Mouse (Mus musculus) T-cell, adult 2 months (primary cell): ENCODE results near the gene Ercc8.

Source experiments
- DNase-seq: peaks from one replicate; pipeline ENCODE4 v3.0.0; 2022; ENCODE audit warnings: low spot score

Gene Ercc8

DNA sequence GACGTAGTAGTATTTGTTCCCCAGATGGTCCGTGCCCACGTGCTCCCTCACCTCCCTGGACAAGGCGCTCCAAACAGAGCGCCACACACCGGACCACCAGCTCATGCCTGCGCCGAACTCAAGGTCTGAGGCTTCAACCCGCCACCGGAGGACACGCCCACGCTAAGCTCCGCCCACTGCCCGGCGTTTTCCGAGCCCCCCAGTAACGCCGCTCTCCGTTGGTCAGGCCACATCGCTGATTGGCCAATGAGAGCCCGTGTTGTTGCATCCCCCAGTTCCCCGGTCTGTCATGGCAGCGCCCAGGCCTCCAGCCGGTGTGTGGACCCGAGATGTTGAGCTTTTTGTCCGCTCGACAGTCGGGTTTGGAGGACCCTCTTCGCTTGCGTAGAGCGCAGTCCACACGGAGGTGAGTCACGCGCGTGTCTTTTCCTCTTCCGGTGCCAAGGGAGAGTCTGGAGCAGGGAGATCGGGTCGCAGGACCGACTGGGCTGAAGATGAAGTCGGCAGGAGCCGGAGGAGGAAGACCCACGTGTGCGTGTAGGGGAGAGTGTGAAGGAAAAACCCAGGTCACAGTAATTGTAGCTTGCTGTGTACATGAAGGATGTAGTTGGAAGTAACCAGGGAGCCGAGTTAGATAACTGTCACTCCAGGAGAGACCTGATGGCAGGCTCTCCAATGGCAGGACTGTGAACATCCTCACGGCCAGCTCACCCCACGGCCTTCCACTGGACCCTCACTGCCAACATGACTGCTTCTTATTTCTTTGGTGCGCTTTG is at the start of gene Ercc8, which contains the start of gene Ndufaf2:
Ercc8 (plus strand) TSS at position 267 of the 776 bp plus-strand sequence.
Ndufaf2 (minus strand) TSS at position 159 of the 776 bp plus-strand sequence.
- peak; percentile 92 for DNase-seq

- no peak for DNase-seq
Measured at GRCm38 (mm10) chr13:108110929-108111328, 47.6 kb upstream of the Ercc8 start.

DNA sequence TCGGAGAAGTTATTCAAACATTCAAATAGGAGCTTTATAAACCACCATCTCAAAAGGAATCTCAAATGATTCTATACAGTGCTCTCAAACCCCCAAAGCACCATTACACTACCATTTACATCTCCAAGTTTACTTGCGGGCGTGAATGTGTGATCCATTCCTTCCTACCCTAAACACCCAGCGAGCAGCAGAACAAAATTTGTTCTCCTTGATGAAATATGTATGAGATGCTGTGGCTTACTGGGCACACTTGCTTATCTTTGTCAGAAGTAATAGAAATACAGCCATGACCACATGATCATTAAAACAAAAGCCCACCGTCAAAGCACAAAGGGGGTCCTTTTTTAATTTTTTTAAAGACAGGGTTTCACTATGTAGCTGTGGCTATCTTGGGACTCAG is 45.0 kb upstream of the Ercc8 start:
- DNase-seq, result no peak

DNA sequence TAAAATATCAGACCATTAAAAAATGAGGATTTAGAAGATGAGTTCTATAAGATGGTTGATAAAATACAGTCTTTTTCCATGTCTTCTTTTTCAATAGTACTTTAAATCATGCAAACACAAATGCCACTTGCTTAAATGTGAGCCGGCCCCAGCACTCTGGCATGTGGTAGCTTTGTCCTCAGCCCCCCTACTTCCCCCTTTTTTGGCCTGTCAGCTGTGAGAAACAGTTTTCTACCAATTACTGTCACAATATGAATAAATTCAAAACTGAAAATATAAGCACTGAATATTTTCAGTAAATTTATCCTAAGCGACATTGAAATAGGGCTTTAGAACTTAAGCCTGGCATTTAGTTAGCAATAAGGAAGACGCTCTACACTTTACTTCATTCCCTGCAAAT is 44.3 kb upstream of the Ercc8 start:
- no peak for DNase-seq

GRCm38 (mm10) chr13:108117654-108118053 is 40.9 kb upstream of the Ercc8 start:
- no peak for DNase-seq

- DNase-seq, result no peak
Measured at GRCm38 (mm10) chr13:108118188-108118587, 40.3 kb upstream of the Ercc8 start.

GRCm38 (mm10) chr13:108119411-108120310 is 38.9 kb upstream of the Ercc8 start:
- no peak for DNase-seq

GRCm38 (mm10) chr13:108123109-108123723 is 35.3 kb upstream of the Ercc8 start:
- DNase-seq, result no peak

GRCm38 (mm10) chr13:108124096-108124495 is 34.4 kb upstream of the Ercc8 start:
- no peak for DNase-seq

DNA sequence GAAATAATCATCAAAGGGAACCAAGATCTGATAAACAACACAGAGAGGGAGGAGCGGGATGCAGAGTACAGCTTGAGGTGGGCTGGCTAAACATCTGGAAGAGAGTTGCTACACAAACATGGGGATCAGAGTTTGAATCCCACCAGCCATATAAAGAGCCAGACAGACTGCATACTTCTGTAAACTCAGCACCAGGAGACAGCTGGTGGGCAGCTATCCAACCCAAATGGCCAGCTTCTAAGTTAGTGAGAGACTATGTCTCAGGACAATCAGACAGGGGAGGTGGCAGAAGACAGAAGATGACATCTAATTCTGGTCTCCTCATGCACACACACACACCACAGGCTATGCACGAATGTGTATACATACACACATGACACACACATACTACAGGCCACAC is 32.3 kb upstream of the Ercc8 start:
- no peak for DNase-seq

DNA sequence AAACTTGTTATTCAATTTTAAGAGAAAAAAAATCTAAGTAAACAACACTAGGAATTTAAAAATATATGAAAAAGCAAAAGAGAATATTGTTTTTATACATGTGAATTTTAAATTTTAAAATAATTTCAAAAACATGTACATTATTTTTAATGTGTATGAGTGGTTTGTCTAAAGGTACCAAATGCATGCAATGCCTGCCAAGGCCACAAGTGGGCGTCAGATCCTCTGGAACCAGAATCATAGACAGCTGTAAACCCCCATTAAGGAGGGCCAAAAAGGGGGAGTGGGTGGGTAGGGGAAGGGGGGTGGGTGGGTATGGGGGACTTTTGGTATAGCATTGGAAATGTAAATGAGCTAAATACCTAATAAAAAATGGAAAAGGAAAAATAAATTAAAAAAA is 31.4 kb upstream of the Ercc8 start:
- DNase-seq, result peak; percentile 33

DNA sequence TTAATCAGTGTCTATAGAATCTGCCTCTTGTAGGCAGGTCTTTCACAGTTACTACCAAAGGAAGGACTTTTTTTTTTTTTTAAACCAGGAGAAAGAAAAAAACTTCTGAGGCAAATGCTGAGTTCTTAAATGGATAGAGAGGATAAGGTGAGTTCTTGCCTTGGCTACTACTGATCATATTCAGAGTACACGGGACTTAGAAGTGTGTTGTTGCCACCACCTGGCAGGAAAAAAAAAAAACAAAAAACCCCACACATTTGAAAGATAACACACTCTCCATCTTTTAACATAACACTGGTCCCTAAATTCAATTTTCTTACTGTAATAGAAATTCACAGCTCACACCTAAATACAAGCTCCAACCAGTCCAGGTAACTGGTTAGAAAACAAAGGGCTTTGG is 30.6 kb upstream of the Ercc8 start:
- no peak for DNase-seq

DNA sequence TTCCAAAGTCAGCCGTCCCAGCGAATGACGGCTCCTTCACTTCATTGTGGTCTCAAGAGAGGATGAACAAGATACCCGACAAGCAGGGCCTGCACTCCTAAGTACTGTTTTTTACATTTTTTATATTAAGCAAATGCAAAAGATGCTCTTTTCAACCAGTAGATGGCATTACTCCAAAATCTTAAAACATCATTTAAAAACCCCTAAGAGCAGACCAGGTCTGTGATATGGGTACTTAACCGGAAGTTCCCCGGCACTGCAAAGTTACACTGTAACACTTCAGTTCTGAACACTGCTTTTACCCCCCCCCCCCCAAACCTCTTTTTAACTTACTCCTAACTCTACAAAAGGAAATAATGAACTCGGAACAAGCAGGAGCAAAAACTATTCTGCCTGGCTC is 29.5 kb upstream of the Ercc8 start:
- no peak for DNase-seq

GRCm38 (mm10) chr13:108130737-108131136 is 27.8 kb upstream of the Ercc8 start:
- DNase-seq, result no peak

DNA sequence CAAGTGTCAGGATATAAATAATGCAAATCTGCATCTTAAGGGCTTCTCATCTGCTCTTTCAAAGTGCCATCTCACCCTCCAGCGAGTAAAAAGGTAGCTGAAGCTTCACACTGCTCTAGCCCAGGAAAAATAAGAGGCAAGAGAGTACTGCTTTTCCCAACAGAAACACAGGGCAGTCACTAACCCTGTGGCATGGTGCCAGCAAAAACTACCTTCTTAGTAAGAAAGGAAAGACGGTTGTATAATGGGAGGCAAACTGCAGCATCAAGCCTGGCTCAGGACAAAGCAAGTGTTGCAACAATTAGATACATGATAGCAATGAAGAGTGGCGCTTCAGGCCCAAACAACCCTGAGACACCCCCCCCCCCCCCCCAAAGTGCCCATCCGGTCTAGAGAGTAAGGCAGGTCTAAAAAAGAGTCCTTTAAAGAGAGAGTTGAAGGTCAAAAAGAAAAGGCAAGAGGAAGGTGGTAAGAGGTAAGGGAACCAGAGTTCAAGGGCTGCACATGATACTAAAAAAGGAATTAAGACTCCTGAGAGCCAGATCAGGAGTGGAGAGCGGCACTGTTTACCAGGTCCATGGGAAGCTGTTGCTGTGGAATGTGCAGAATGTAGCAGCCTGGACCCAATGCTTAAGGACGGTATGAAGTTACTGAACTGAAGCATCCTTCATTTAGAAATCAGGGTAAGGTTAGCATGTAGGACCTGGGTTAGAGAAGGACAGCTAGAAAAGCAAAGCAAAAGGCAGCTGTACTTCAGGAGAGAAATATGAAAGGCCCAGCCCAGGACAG is 26.3 kb upstream of the Ercc8 start:
- no peak for DNase-seq

- DNase-seq, result no peak
Measured at GRCm38 (mm10) chr13:108135617-108136016, 22.9 kb upstream of the Ercc8 start.

- DNase-seq, result no peak
Measured at GRCm38 (mm10) chr13:108138403-108138977, 20.0 kb upstream of the Ercc8 start.

- no peak for DNase-seq
Measured at GRCm38 (mm10) chr13:108144086-108144485, 14.4 kb upstream of the Ercc8 start.

DNA sequence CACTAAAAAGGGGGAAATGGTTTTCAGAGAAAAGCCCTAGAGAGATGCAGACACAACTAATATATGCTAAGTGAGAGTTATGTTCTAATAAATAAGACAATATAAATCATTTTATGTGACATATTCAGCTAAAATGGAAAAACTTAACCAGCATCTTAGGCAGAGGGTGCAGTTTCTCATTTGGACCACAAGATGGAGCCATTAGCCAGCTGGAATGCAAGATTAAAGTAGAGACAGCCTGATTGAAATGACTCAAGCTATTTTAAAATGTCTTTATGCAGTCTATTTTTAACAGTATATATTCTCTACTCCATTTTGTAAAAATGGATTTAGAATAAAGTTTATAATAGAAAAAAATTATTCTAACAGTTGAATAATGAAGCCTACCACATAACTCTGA is 6.7 kb upstream of the Ercc8 start:
- DNase-seq, result peak; percentile 12

GRCm38 (mm10) chr13:108152650-108153372 is 5.7 kb upstream of the Ercc8 start:
- peak; percentile 48 for DNase-seq

GRCm38 (mm10) chr13:108157156-108157555 is 1.4 kb upstream of the Ercc8 start:
- DNase-seq, result no peak
